Mouse (Mus musculus): ENCODE data around the gene Epn3. TPM values are rescaled to one million over a fixed set of nuclear protein-coding genes. Genes with fewer than 3 reads are reported as not detected.

Gene Epn3
- total RNA-seq, 2 experiments from 2014 or later: 10.3 to 13.2 TPM

GRCm38 (mm10) chr11:94498093-94498996 is 1.4 kb downstream of the Epn3 start:
- DNase-seq (ENCODE audit: low spot score in 2 of 2): peak in 1 of 2 experiments; percentile 35

- DNase-seq (ENCODE audit: low spot score in 2 of 2): no peak
Measured at GRCm38 (mm10) chr11:94495415-94495814, 4.4 kb downstream of the Epn3 start.

DNA sequence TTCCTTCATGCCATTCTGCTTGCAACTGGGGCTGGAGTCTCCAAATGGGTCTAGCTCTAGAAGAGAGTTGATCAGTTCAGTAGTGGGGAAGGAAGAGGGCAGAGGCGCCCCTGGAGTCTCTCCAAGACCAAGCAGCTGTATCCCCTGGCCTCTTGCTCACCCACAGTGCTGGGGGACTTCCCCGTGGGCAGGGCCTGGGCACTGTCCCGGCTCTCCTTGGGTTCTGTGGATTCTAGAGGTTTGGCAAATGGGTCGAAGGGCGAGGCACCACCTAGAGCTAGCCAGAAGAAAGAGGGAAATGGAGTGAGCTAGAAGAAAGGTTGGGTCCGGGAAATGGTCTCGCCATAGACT is 8.1 kb downstream of the Epn3 start:
- no peak for DNase-seq (ENCODE audit: low spot score in 2 of 2)

DNA sequence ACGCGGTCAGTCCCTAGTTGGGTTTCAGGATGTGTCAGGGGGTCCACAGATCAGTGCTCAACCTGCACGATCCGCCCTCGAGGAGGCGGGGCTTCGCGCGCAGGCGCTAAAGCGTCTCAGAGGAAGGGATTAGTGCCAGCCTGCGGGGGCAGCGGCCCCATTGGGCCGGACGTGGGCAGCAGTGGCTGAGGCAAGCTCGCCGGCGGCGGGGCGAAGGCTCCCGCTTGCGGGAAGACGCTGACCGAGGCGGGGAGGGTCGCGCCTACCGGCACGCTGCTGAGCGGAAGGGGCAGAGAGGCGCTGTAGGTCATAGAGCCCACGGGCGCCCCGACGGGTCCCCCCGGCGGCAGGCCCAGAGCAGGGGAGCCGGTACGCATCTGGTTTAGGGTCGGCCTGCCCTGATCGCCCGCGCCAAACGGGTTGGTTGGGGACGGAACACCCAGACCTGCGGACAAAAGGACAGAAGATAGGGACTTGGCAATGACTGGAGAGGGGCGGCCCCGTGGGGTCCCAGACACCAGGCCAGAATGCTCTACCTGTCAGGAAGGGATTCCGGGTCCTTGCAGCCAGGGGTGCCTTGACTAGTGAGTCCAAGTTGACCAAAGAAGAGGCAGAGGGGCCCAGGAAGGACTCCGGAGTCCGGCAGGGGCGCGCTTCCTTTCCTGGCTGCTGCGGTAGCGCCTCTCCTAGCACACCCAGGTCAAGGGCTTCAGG is 8.6 kb downstream of the Epn3 start:
- DNase-seq (ENCODE audit: low spot score in 2 of 2): peak in 1 of 2 experiments; percentile 33

DNA sequence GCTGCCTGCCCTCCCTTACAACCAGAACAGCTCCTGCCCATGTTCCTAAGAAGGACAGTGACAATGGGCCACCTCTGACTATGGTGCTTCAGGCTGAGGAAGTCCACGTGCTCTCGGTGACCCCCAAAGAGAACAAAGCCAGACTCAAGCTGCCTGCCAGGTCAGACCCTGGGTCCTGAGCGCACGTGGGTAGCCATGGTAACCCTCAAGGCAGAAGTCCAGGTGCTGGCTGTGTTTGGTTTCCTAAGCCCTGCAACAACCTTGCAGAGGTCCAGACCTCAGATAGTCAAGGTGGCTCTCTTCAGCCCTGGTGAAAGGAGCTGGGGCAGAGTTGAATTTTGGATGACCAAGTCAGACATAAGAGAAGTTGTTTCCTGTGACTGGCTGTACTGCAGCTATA is 10.0 kb downstream of the Epn3 start:
- no peak for DNase-seq (ENCODE audit: low spot score in 2 of 2)

DNA sequence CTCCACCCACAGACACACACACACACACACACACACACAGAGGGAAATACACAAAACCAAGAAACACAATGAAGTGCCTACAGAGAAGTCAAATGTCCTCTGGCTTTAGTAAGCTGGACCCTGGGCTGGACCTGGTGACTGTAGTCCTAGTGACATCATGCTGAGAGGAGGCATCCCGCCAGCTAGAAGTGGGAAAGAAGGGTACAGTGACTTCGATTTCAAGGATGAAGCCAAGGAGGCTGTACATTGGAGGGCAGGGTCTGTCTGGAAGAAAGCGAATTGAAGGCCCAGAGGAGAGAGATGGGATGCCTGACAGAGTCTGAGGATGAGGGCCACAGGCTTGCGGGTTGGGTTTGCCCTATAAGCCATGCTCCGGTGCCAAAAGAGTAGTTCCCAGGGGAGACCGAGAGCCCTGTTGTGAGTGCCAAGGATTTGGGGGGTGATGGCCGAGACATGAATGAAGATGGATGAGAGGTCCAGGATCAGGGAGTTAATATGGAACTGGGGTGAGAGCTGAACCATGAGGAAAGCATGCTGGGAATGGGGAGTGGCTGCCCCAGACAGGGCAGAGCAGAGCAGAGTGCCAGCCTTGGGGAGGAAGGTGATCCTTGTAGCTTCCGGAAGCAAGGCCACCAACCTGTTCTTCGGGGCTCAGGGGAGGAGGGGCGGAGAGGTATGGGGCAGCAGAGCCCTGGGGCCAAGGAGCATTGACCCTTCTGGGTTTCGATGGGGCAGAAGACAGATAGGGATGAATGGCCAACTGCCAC is 10.8 kb downstream of the Epn3 start:
- no peak for DNase-seq (ENCODE audit: low spot score in 2 of 2)

- DNase-seq (ENCODE audit: low spot score in 2 of 2): peak; percentile 74 to 76
Measured at GRCm38 (mm10) chr11:94486001-94486400, 13.8 kb downstream of the Epn3 start, which contains the start of gene Spata20. TSS of gene Spata20 (minus strand) at chr11:94486179.

DNA sequence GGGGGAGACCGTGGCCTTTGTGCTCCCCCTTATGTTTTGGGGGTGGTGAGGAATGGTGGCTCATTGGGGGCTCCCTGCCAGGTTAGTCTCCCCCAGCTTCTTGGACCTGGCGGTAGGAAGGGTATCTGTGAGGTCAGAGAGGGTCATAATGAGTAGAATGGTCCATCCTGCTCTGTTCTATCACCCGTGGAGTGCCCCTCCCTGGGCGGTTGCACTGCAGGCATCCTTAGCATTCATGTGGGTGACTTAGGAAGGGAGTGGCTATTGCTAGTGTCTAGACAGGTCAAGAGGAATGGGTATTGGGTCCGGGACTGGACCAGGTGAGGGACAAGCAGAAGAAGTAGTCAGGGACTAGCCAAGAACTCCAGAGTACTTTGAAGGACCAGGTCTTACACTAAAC is 14.6 kb downstream of the Epn3 start:
- DNase-seq (ENCODE audit: low spot score in 2 of 2): no peak

DNA sequence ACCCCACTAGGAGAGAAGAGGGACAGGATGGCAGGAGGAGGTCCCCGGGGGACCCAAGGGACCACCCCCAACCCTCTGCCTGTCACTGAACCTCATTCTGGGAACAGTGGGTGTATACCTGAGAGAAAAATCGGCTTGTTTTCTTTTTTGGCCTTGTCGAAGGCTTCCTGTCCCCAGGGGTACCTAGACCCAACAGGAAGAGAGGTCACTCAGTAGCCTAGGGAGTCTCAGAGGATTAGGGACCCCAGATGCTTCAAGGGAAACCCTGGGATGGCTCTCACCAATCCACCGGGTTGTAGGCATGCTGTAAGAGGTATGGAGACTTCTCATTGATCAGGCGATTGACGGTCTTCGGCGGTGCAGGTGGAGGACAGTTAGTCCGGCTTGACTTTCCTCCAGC is 15.1 kb downstream of the Epn3 start:
- no peak for DNase-seq (ENCODE audit: low spot score in 2 of 2)

- DNase-seq (ENCODE audit: low spot score in 2 of 2): no peak
Measured at GRCm38 (mm10) chr11:94483921-94484320, 15.9 kb downstream of the Epn3 start.

GRCm38 (mm10) chr11:94483436-94483835 is 16.3 kb downstream of the Epn3 start:
- no peak for DNase-seq (ENCODE audit: low spot score in 2 of 2)

GRCm38 (mm10) chr11:94482738-94483137 is 17.0 kb downstream of the Epn3 start:
- DNase-seq (ENCODE audit: low spot score in 2 of 2): no peak

GRCm38 (mm10) chr11:94481963-94482362 is 17.8 kb downstream of the Epn3 start:
- no peak for DNase-seq (ENCODE audit: low spot score in 2 of 2)

GRCm38 (mm10) chr11:94480382-94480781 is 19.4 kb downstream of the Epn3 start:
- no peak for DNase-seq (ENCODE audit: low spot score in 2 of 2)

DNA sequence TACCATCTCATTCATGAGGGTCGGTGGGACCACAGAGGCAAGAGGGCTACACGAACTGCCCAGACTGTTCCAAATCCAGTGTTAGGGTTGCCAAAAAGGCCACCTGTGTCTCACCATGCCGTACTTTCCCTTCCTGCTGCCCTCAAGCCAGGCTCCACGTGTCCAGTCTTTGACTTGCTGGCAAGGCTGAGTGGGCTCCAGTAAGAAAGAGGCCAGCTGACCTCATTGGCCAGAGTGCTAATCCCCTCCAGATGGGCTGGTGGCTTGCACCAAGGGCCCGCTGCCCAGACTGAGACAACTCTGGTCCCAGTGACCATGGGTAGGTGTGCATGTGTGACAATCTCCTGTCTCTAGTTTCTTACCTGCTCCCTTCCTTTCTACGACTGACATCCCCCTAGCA is 22.1 kb downstream of the Epn3 start:
- DNase-seq (ENCODE audit: low spot score in 2 of 2): no peak

GRCm38 (mm10) chr11:94475722-94476121 is 24.1 kb downstream of the Epn3 start:
- DNase-seq (ENCODE audit: low spot score in 2 of 2): no peak

DNA sequence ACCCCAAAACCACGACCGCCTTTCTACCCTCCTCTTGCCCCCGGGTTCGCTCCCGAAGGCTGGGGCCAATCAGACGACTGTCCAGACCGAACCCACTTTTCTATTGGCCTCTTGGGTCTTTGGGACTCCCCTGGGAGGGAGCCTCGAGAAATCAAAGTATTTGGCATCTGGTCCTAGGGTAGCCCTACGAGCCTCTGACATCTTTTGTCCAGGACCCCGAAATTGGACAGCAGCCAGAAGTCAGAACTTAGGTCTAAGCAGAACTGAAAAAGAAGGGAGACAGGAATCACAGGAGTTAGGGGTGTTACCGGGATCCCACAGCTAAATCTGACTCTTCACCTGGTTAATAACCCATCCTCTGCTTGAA is 25.2 kb downstream of the Epn3 start:
- DNase-seq (ENCODE audit: low spot score in 2 of 2): no peak

GRCm38 (mm10) chr11:94473707-94474543 is 25.8 kb downstream of the Epn3 start, which contains the start of gene Cacna1g:
TSS of gene Cacna1g (minus strand) at chr11:94474198.
- peak; percentile 74 to 75 for DNase-seq (ENCODE audit: low spot score in 2 of 2)

DNA sequence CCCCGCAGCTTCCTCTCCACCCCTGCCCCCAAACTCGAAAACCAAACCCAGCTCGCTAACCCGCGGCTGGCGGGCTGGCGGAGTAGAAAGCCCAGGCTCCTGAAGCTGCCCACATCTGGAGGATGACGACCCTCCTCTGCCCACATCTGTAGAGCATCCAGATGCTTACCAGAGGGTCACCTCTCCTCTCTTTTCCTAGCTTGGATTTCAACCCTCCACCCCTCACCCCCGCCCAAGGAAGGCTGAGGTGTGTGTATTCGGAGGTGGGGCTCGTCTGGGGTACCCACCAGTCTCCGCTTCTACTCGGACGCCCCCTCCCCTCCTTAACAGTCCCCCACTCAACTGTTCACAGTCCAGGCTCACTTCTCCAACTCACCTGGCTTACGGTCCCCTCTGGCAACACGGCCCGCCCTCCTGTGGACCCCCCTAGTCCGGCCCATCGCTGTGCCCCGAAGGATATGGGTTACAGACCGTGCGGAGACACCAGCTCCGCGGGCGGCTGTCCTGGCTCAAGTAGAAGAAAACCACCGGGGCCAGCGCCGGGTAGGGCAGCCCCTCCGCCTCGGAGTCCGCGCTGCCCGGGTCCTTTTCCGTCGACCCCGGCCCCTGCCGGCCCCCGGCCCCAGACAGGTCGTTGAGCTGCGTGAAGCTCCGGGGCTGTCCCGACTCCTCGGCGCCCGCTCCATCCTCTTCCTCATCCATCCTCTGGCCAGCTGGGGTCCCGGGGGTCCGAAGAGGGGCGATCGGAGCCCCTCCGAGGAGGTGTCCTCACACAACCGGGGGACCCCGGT is 26.7 kb downstream of the Epn3 start:
- no peak for DNase-seq (ENCODE audit: low spot score in 2 of 2)

DNA sequence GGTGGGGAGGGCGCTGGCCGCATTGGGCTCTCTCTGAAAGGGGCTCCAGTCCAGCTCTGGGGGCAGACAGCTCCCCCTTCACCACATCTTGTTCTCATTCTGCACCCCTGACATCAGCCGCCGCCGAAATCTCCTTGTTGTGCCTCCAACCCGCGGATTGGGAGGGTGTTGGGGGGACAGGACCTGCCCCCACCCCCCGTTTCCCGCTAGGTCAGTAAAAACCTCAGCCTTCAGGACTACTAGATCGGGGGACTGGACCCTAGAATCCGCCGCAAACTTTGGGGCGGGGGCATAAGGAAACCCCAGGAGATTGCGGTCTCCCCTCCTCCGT is 27.2 kb downstream of the Epn3 start:
- no peak for DNase-seq (ENCODE audit: low spot score in 2 of 2)
